Mouse (Mus musculus): ENCODE results near the gene Adarb1. TPM values are rescaled to one million over a fixed set of nuclear protein-coding genes. Genes with fewer than 3 reads are reported as not detected.
"Not testable (repeated sequence)": the region's sequence is repeated elsewhere in the genome, so short reads cannot be mapped to it uniquely, and the experiment has no call there.

The Adarb1 gene
- polyA plus RNA-seq, 1 experiment: 10.1 TPM

GRCm38 (mm10) chr10:77314711-77315266, 103.3 kb downstream of the Adarb1 start:
- no peak for DNase-seq (ENCODE audit: low spot score)

DNA sequence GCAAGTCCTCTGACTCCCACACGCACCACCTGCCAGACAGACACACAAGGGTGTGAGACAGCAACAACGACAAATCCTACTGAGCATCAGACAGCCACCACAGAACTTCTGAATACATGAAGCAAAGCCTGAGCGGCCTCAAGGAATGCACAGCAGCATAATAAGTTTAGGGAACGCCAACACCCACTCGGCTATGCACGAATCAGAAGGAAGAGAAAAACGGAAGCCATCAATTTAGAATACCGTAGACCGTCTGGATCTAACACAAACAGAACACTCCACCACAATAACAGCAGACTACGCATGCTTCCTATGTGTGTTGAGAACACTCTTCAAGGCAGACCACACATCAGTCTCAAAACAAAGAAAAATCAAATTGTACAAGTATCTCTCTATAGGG, 109.1 kb downstream of the Adarb1 start:
- no peak for DNase-seq (ENCODE audit: low spot score)

- DNase-seq (ENCODE audit: low spot score): no peak
Measured at GRCm38 (mm10) chr10:77305766-77306165, 112.3 kb downstream of the Adarb1 start.

DNA sequence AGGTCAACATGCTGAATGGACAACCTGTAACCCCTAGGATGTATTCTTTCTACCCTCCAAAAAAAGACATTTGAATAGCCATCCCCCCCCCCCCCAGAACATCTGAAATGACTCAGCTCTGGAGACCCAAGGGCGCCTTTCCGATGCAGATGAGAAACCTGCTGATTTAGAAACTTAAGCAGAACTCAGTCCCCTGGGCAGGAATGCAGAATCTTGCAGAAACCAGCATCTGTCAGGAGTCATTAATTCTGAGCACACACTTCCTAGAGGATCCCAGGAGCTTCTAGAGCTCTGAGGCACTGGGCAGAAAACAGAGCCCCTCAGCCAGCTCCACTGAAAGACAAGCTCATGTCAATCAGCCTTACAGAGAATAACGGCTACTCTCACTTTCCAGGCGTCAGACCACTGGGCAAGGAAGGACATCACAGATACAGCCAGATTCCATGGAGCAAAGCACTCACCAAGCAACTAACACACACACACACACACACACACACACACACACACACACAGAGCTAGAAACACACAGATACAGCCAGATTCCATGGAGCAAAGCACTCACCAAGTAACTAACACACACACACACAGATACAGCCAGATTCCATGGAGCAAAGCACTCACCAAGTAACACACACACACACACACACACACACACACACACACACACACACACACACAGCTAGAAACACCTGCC, 113.1 kb downstream of the Adarb1 start:
- no peak for DNase-seq (ENCODE audit: low spot score)

GRCm38 (mm10) chr10:77304362-77304761, 113.7 kb downstream of the Adarb1 start:
- DNase-seq (ENCODE audit: low spot score): no peak

GRCm38 (mm10) chr10:77300934-77301297, 117.2 kb downstream of the Adarb1 start:
- no peak for DNase-seq (ENCODE audit: low spot score)

DNA sequence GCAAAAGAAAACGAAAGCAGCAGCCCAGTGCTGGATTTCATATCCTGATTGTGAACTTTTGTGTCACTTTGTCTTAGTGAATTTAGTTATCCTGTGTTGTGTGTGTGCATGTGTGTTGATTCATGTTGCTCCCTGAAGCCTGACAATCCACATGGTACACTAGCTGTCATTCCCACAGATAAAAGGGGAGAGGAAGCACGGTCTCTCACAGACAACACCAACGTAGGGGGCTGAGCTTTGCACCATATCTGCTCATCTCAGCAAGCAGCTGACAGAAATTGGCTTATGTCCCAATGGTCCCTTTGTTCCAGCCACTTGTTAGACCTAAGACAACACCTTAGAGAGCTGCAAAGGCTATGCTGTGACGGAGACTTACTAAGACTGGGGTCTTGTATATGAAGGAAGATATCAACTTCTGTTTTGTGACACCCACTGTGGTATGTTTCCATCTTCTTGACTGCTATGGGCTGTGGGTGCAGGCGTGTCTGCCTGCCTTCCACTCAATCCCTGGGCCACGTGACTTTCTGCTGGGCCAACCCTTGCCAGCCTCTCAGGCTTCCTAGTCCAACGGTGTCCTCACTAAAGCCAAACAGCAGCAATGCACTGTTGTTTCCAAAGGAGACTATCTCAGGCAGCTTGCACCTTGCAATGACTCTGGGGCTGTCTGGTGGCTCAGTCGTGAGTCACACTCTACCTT, 117.7 kb downstream of the Adarb1 start:
- no peak for DNase-seq (ENCODE audit: low spot score)

- DNase-seq (ENCODE audit: low spot score): no peak
Measured at GRCm38 (mm10) chr10:77299194-77299593, 118.9 kb downstream of the Adarb1 start.

DNA sequence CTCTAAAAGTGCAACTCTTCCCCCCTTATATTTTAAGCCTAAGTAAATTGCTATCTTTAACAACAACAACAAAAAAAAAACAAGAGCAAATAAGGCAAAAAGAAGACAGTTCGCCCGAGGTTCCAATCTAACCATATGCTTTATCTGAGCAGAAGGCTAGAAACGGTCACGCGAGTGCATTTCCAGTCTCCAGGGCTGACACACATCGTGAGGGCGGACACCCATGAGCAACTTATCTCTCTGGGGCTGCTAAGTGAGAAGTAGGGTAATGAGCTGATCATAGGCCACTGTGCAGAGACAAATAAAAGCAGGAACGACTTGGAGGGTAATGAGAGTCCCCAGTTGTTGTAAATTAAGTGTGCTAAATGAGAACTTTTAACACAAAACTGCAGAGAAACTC, 119.4 kb downstream of the Adarb1 start:
- DNase-seq (ENCODE audit: low spot score): no peak

DNA sequence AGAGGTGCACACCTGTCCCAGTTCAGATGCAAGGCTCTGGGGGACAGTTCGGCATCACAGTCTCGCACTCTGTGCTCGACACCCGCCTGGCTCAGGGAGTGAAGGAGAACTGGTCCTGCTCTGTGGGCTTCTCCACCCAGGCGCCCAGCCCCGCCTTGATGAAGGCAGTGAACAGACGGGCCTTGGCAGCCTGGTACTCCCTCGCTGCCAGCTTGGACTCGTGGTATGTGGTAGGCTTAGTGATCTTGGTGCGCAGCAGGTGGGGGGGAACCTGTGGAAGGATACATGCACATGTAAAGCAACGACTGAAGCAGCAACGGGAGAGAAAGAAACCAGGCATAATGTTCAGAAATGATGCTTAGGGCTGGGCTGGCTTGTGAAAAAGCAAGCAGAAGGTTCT, 123.4 kb downstream of the Adarb1 start:
- no peak for DNase-seq (ENCODE audit: low spot score)

GRCm38 (mm10) chr10:77290624-77291366, 127.3 kb downstream of the Adarb1 start:
- DNase-seq (ENCODE audit: low spot score): no peak

- DNase-seq (ENCODE audit: low spot score): no peak
Measured at GRCm38 (mm10) chr10:77289559-77289958, 128.5 kb downstream of the Adarb1 start.

DNA sequence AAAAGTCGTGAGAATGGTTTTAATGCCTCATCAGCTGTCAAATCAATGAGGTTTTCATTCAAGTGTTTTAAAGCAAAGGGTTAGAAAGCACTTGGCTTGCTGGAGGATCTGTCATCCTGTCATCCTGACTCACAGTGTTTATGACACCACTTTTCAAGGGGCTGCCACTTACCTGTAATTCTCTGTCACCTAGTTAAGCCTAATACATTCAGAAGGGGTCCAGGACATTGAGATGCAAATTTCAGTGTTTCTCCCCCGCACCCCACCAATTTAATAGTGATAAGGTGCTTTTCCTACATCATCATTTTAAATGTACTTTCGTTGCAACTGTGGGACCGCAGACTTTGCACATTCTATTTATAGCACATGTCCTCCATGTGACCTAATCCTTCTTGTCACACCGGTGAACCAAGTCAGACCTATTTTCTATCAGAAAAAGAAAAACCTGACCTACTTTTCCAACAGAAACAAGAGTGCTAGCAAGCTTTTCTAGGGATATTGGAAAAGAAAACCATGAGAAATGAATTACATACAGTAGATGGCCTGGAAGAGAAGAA, 129.4 kb downstream of the Adarb1 start:
- DNase-seq (ENCODE audit: low spot score): no peak

DNA sequence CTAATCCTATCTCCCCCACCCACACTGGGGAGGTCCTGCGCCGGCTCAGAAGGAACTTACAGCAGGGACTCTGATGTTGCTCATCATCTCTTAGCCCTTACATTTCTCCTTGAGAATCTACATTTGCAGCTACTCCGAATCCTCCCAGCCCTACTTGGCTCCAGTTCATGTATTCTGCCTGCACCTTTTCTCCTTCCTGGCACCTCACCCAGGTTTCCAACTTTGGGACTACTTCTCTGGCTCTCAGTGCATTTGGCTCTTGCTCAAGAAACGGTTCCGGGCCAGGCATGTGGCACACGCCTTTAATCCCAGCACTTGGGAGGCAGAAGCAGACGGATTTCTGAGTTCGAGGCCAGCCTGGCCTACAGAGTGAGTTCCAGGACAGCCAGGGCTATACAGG, 130.4 kb downstream of the Adarb1 start:
- no peak for DNase-seq (ENCODE audit: low spot score)

DNA sequence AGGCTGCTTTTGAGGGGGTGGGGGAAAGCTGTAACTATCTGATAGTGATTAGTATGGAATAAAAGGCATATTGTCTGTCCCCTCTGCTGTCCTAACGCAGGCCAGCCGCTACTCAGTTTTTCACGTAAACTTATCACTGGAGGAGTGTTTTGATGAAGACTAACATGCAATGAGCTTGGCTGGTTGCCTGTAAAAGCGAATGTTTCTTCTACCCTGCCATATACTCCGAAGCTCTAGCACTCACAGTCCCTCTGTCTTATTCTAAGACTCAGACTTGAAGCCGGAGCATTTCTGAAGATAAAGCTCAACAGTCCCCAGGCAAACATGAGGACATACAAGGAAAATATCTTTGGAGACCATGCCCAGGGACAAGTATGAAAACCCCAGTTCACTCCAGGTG, 133.2 kb downstream of the Adarb1 start:
- DNase-seq (ENCODE audit: low spot score): no peak

- no peak for DNase-seq (ENCODE audit: low spot score)
Measured at GRCm38 (mm10) chr10:77282822-77283221, 135.2 kb downstream of the Adarb1 start.

GRCm38 (mm10) chr10:77282085-77282484, 136.0 kb downstream of the Adarb1 start:
- DNase-seq (ENCODE audit: low spot score): not testable (repeated sequence)

DNA sequence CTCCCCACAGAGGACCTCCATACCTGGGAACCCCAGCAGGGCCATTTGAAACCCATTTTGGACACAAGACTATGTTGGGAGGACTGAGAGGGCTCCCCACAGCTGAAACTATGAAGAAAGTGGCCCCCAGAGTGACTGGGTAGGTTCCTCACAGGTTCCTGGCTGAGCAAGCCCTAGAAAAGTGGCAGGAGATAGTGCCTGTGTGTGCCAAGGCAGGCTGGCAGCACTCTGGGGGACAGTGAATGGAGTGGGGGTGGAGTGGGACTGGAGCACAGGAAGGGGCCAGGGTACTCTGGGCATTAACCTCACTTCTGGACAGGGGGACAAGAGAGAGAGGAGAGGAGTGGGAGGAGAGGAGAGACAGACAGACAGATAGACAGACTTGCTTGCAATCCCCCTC, 144.3 kb downstream of the Adarb1 start:
- DNase-seq (ENCODE audit: low spot score): no peak

DNA sequence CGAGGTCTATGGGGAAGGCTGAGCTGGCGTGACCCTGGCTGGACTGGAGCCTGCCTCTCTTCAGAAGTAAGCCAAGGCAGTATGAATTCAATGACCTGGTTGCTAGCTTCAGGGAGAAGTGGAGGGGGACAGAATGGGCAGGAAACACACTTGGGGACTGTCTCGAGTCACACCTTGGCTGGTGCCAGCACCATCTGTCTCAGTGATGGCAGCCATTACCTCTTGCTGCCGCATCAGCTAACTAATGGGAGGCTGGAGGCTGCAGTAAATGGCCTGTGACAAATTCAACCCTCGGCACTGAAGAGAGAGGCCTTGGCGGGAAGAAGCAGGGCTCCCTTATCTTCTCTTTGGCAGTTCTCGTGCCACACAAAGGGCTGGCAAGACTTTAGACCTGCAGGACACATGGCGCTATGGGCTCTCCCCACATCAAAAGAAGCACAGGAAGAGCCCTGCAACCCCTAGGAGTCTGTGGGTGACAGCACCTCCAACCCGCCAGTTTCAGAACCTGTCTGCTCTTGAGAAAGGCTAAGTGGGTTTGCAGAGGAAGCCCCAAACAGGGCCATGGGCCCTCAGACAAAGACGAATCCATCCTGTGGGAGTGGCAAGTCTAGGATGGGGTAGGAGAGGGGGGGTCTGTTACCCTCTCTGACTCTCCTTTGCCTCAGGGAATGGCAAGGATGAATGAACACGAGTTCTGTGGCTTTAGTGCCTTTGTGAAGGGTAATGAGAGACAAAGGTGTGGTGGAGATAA, 144.9 kb downstream of the Adarb1 start:
- no peak for DNase-seq (ENCODE audit: low spot score)

- no peak for DNase-seq (ENCODE audit: low spot score)
Measured at GRCm38 (mm10) chr10:77269129-77269528, 148.9 kb downstream of the Adarb1 start.

DNA sequence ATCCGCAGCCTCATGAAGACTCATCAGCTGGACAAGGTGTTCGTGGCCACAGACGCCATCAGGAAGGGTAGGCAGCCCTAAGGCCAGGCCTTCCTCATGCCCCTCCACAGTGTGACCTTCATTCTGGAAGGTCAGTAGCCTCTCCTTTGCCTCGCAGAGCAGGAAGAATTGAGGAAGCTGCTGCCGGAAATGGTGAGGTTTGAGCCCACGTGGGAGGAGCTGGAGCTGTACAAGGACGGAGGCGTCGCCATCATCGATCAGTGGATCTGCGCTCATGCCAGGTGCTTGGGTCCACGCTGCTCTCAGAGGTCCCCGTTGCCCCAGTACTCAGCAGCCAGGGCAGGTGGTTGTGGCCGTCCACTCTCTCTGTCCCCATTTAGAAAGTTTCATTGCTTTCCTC, 151.0 kb downstream of the Adarb1 start:
- DNase-seq (ENCODE audit: low spot score): no peak

GRCm38 (mm10) chr10:77266281-77266680, 151.8 kb downstream of the Adarb1 start:
- no peak for DNase-seq (ENCODE audit: low spot score)
